Mouse (Mus musculus) E14TG2a.4 (cell line): ENCODE measurements at regions not wholly inside any gene's neighbourhood (a gene's known extent, or its start where the extent isn't known, plus 50 kb on each side); places are given as distances from the start of the nearest gene placed in this dataset.

Experiments used
- CTCF ChIP-seq: conservative IDR thresholded peaks from 2 replicates; pipeline ENCODE4 v1.5.1; 2014; ENCODE audit warnings: low read length
- NANOG ChIP-seq: IDR thresholded peaks from 2 replicates; pipeline ENCODE4 v1.6.1; 2014; ENCODE audit warnings: borderline replicate concordance, low read length, mixed read lengths
- POU5F1 ChIP-seq: IDR thresholded peaks from 2 replicates; pipeline ENCODE4 v1.6.1; 2014; ENCODE audit warnings: low read length, borderline replicate concordance

- no peak for TF ChIP-seq CTCF
- no peak for TF ChIP-seq POU5F1
- no peak for TF ChIP-seq NANOG
Observed at GRCm38 (mm10) chr5:83800028-83800427, 445.0 kb upstream of the Tecrl start.
